Mouse (Mus musculus): ENCODE measurements around the gene Fgfr2. TPM values are rescaled to one million over a fixed set of nuclear protein-coding genes. Genes with fewer than 3 reads are reported as not detected.

Gene Fgfr2
- polyA plus RNA-seq, 1 experiment from 2014 or later, result 11.2 TPM

DNA sequence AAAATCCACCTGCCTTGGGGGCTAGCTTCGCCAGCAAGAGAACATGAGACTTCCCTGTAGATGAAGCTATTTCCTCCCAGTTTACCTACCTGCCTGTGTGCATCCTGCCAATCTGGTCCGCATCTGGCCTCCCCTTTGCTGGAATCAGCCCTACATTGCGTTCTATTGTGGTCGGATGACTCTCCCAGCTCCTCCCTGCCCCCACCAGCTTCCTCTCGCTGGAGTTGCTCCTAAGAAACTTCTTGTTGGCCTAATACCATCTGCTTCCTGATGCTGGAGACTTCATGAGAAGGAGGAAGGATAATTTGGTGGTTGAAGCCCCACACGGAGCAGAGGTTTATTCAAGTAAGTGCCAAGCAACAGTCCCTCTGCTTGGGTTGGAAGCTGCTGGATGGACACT lies 2807.9 kb downstream of the Fgfr2 start:
- 48% methylated on average over 6 of the region's 6 CpGs for WGBS (ENCODE audit: insufficient replicate concordance)
- Histone ChIP-seq H3K27ac (ENCODE audit: low read depth) (no peak overlapping the region), H3K4me1 (ENCODE audit: insufficient read depth) (no peaks in the 10 kb centered on the region), H3K36me3 (replicated peaks; ENCODE audit: insufficient read depth, low read length) (no peaks in the 10 kb centered on the region), H3K9me3 (ENCODE audit: low read length) (no peaks in the 10 kb centered on the region), H3K4me2 (ENCODE audit: low read depth, low read length) (no peak overlapping the region), H3K4me3 (ENCODE audit: low read depth, low read length) (no peak overlapping the region), H3K27me3 (ENCODE audit: insufficient read depth, low read length) (no peaks in the 10 kb centered on the region), H3K9ac (replicated peaks) (no peak overlapping the region)
- DNase-seq (no peak), ATAC-seq (no peak)
- no peak for TF ChIP-seq EP300 (IDR thresholded peaks at IDR 0.05; ENCODE audit: low read depth)

DNA sequence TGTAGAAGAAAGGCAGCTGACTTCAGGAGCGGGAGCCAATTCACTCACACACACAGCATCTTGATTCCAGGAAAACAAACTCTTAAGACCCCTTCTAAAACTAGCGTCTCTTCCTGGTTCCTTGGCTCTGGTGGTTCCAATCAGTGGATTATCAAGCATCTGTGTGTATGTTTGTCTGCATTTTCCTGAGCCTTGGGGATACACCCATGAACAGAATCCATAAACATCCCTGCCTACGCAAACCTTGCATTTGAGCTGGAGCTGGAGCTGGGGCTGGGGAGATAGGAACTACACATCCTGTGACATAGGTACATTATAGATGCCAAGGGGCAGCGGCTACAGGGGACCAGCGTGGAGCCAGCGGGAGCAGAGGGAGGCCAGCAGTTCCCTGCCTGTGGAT lies 2808.5 kb downstream of the Fgfr2 start:
- Histone ChIP-seq H3K9ac (replicated peaks) (no peak overlapping the region), H3K27me3 (ENCODE audit: insufficient read depth, low read length) (no peaks in the 10 kb centered on the region), H3K4me1 (ENCODE audit: insufficient read depth) (no peaks in the 10 kb centered on the region), H3K4me3 (ENCODE audit: low read depth, low read length) (no peak overlapping the region), H3K27ac (ENCODE audit: low read depth) (no peak overlapping the region), H3K4me2 (ENCODE audit: low read depth, low read length) (no peak overlapping the region), H3K9me3 (ENCODE audit: low read length) (no peaks in the 10 kb centered on the region), H3K36me3 (replicated peaks; ENCODE audit: insufficient read depth, low read length) (no peaks in the 10 kb centered on the region)
- ATAC-seq (no peak), DNase-seq (no peak)
- TF ChIP-seq EP300 (IDR thresholded peaks at IDR 0.05; ENCODE audit: low read depth) (no peak), CTCF (IDR thresholded peaks at IDR 0.05; ENCODE audit: low read depth) (no peak)
- 79% methylated on average over 6 of the region's 6 CpGs for WGBS (ENCODE audit: insufficient replicate concordance)

DNA sequence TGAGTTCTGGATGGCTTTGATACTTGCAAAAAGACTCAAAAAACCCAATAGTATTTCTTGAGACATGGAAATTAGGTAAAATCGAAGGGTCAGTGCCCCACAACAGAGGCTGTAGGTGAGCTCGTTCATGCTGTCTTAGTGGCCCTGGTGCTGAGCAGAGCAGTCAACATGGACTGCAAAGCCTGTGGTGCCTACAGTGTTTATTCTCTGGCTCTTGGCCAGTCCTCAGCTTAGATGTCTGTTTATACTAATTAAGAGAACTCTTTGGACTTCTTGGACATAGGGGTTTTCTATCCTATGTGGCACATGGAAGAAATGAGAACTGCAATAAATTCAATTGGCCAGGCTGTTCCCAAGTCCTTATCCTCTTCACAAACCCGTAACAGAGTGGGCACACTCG lies 2811.8 kb downstream of the Fgfr2 start:
- no peak for DNase-seq
- ATAC-seq, result no peak
- 61% methylated on average over 4 of the region's 4 CpGs for WGBS (ENCODE audit: insufficient replicate concordance)

DNA sequence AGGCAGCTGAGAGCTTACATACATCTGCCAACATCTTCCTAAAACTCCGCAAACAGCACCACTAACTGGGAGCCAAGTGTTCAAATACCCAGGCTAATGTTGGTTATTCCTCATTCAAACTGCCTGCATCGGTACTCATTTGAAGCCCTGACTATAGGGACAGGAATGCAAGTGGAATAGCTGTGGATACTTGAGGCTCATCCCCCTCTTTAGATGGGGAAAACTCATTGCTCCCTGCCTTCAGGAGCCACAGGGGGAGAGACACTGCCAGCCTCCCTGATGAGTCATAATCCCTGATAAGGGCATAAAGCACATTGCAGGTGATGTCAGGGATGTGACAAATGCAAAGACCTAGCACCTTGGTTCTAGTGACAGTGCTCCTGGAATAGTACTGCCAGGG lies 2814.0 kb downstream of the Fgfr2 start:
- Histone ChIP-seq H3K4me3 (ENCODE audit: low read depth, low read length) (no peak overlapping the region), H3K9ac (replicated peaks) (no peak overlapping the region), H3K36me3 (replicated peaks; ENCODE audit: insufficient read depth, low read length) (no peaks in the 10 kb centered on the region), H3K27me3 (ENCODE audit: insufficient read depth, low read length) (no peaks in the 10 kb centered on the region), H3K4me2 (ENCODE audit: low read depth, low read length) (no peak overlapping the region), H3K27ac (ENCODE audit: low read depth) (no peak overlapping the region), H3K4me1 (ENCODE audit: insufficient read depth) (no peaks in the 10 kb centered on the region), H3K9me3 (ENCODE audit: low read length) (no peaks in the 10 kb centered on the region)
- ATAC-seq, result no peak
- no peak for DNase-seq
- 77% methylated on average over 2 of the region's 2 CpGs for WGBS (ENCODE audit: insufficient replicate concordance)
- no peak for TF ChIP-seq EP300 (IDR thresholded peaks at IDR 0.05; ENCODE audit: low read depth)
- no peak for TF ChIP-seq CTCF (IDR thresholded peaks at IDR 0.05; ENCODE audit: low read depth)

More for the DNA sequence above, 2811.8 kb downstream of the Fgfr2 start:
- no peak overlapping the region for H3K9ac ChIP-seq (replicated peaks)
- no peak overlapping the region for H3K4me3 ChIP-seq (ENCODE audit: low read depth, low read length)
- no peaks in the 10 kb centered on the region for H3K36me3 ChIP-seq (replicated peaks; ENCODE audit: insufficient read depth, low read length)
- H3K27ac ChIP-seq (ENCODE audit: low read depth), result no peak overlapping the region
- H3K9me3 ChIP-seq (ENCODE audit: low read length), result no peaks in the 10 kb centered on the region
- no peak overlapping the region for H3K4me2 ChIP-seq (ENCODE audit: low read depth, low read length)
- TF ChIP-seq EP300 (IDR thresholded peaks at IDR 0.05; ENCODE audit: low read depth) (no peak), CTCF (IDR thresholded peaks at IDR 0.05; ENCODE audit: low read depth) (no peak)
- no peaks in the 10 kb centered on the region for H3K4me1 ChIP-seq (ENCODE audit: insufficient read depth)
- H3K27me3 ChIP-seq (ENCODE audit: insufficient read depth, low read length), result no peaks in the 10 kb centered on the region

DNA sequence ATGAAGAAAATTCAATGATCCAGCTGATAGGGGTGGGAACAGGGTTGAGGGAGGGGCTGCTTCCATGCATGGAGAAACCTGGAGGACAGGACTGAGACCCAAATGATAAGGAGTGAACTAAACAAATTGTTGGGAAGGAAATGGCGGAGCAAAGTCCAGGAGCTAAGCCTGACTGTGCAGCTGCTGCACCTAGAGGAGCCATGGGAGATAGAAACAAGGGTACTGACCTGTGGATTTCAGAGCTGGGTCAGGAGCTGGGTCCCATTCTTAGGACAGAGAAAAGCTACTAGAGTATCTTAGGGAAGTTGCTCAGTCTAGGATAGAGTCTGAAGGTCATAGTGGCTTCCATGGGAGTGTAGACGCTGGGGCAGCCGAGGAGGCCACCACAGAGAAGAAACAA lies 2816.1 kb downstream of the Fgfr2 start:
- WGBS (ENCODE audit: insufficient replicate concordance), result 81% methylated on average over 3 of the region's 3 CpGs
- H3K4me1 ChIP-seq (ENCODE audit: insufficient read depth), result no peaks in the 10 kb centered on the region
- H3K4me3 ChIP-seq (ENCODE audit: low read depth, low read length), result no peak overlapping the region
- no peak overlapping the region for H3K9ac ChIP-seq (replicated peaks)
- H3K36me3 ChIP-seq (replicated peaks; ENCODE audit: insufficient read depth, low read length), result no peaks in the 10 kb centered on the region
- DNase-seq, result no peak
- H3K9me3 ChIP-seq (ENCODE audit: low read length), result no peaks in the 10 kb centered on the region
- no peak for ATAC-seq
- no peaks in the 10 kb centered on the region for H3K27me3 ChIP-seq (ENCODE audit: insufficient read depth, low read length)
- TF ChIP-seq CTCF (IDR thresholded peaks at IDR 0.05; ENCODE audit: low read depth), result no peak
- no peak overlapping the region for H3K4me2 ChIP-seq (ENCODE audit: low read depth, low read length)
- H3K27ac ChIP-seq (ENCODE audit: low read depth), result no peak overlapping the region

DNA sequence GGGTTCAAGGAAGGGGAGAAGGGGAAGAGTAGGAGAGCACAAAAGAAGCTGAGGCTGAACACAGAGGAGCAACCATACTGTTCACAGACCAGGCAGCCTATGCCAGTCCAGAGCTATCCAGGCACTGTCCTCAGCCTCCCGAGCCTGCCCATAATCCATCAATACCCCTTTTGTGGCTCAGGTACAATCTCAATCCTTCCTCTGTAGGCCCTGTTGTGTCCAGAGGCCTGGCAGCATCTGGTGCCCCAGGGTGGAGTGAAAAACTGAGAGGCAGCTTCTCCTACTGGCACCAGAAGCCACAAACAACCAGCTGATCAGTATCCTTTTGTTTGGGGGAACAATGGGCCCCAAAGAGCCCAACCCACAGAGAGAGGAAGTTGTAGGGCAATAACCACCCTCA lies 2818.5 kb downstream of the Fgfr2 start:
- no peaks in the 10 kb centered on the region for H3K36me3 ChIP-seq (replicated peaks; ENCODE audit: insufficient read depth, low read length)
- no peak for TF ChIP-seq EP300 (IDR thresholded peaks at IDR 0.05; ENCODE audit: low read depth)
- TF ChIP-seq CTCF (IDR thresholded peaks at IDR 0.05; ENCODE audit: low read depth), result no peak
- H3K9me3 ChIP-seq (ENCODE audit: low read length), result no peaks in the 10 kb centered on the region
- WGBS (ENCODE audit: insufficient replicate concordance), result 63% methylated on average over 1 of the region's 1 CpGs
- no peaks in the 10 kb centered on the region for H3K27me3 ChIP-seq (ENCODE audit: insufficient read depth, low read length)
- no peak for ATAC-seq
- DNase-seq, result no peak
- H3K4me3 ChIP-seq (ENCODE audit: low read depth, low read length), result no peak overlapping the region
- no peaks in the 10 kb centered on the region for H3K4me1 ChIP-seq (ENCODE audit: insufficient read depth)
- H3K4me2 ChIP-seq (ENCODE audit: low read depth, low read length), result no peak overlapping the region
- no peak overlapping the region for H3K9ac ChIP-seq (replicated peaks)
- no peak overlapping the region for H3K27ac ChIP-seq (ENCODE audit: low read depth)

DNA sequence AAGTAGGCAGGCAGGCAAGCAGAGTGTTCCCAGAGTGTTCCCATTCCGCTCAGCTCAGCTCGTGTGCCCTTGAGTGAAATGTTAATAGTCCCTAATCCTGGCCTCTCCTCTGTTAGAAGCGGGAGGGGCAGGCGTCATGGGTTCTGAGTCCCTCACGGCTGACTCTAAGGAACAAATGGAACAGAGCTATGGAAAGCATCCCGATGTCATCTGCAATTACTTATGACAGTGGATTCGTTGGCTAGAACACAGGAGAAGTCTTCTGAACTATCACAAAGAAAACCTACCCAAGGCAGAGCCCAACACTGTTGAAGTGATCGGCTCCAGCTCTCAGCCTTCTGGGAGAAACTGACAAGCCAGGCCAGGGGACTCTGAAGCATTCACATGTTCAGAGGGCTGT lies 2819.7 kb downstream of the Fgfr2 start:
- Histone ChIP-seq H3K4me3 (ENCODE audit: low read depth, low read length) (no peak overlapping the region), H3K9me3 (ENCODE audit: low read length) (no peaks in the 10 kb centered on the region), H3K4me2 (ENCODE audit: low read depth, low read length) (no peak overlapping the region), H3K36me3 (replicated peaks; ENCODE audit: insufficient read depth, low read length) (no peaks in the 10 kb centered on the region), H3K27me3 (ENCODE audit: insufficient read depth, low read length) (no peaks in the 10 kb centered on the region), H3K4me1 (ENCODE audit: insufficient read depth) (no peaks in the 10 kb centered on the region), H3K27ac (ENCODE audit: low read depth) (no peak overlapping the region), H3K9ac (replicated peaks) (no peak overlapping the region)
- ATAC-seq (no peak), DNase-seq (no peak)
- TF ChIP-seq CTCF (IDR thresholded peaks at IDR 0.05; ENCODE audit: low read depth) (no peak), EP300 (IDR thresholded peaks at IDR 0.05; ENCODE audit: low read depth) (no peak)
- WGBS (ENCODE audit: insufficient replicate concordance), result 65% methylated on average over 8 of the region's 8 CpGs

Measured in liver, postnatal 0 days (tissue).